Mouse (Mus musculus): ENCODE data around the gene Pon1. TPM values are rescaled to one million over a fixed set of nuclear protein-coding genes. Genes with fewer than 3 reads are reported as not detected.

The Pon1 gene
- polyA plus RNA-seq, 1 experiment from 2014 or later = 0.75 TPM

DNA sequence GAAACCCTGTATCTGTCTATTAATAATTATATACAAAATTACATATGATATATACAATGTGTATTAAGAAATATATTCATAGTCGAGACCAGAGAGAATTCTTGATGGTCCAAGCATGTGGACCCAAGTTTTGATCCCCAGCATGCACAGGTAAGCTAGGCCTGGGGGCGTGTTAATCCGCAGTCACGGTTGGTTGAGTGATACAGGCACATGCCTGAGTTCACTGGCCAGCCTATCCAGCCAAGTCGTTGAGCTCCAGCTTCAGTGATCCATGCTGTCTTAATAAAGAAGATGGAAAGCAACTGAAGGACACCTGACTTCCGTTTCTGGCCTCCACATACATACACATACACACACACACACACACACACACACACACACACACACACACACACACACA, 57.7 kb downstream of the Pon1 start:
- DNase-seq (ENCODE audit: low spot score) (no peak), ATAC-seq (replicated peaks; ENCODE audit: low FRiP score) (no peak)
- Histone ChIP-seq H3K9ac (ENCODE audit: low read depth, low read length) (no peak overlapping the region), H3K27ac (ENCODE audit: low read depth, low read length) (no peak overlapping the region), H3K4me2 (no peak overlapping the region), H3K4me3 (ENCODE audit: low read depth, low read length) (no peak overlapping the region), H3K27me3 (replicated peaks; ENCODE audit: control insufficient read depth, insufficient read depth, low read length) (no peaks in the 10 kb centered on the region), H3K4me1 (replicated peaks; ENCODE audit: control insufficient read depth, insufficient read depth, low read length) (no peaks in the 10 kb centered on the region), H3K36me3 (ENCODE audit: control insufficient read depth, insufficient read depth, low read length) (no peaks in the 10 kb centered on the region), H3K9me3 (ENCODE audit: control insufficient read depth, low read length) (no peaks in the 10 kb centered on the region)
- WGBS = 87% methylated on average over 6 of the region's 6 CpGs

DNA sequence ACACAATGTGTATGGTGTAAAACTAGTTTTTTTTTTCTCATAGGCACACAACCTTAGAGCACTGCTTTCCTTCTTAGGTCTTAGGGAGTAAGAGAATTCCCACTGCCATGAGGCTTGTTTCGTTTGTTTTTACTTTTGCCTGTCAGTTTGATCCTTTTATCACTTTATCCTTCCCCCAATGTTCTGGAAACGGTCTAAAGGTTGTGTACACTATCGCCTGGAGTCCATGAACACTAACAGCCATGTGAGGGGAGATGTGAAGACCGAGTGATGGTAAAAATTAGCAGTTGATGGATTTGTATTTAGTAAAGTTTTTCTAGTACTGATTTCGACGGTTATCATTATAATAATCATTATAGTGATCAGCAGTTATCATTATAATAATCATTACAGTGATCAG, 58.8 kb downstream of the Pon1 start:
- no peak overlapping the region for H3K9ac ChIP-seq (ENCODE audit: low read depth, low read length)
- H3K9me3 ChIP-seq (ENCODE audit: control insufficient read depth, low read length) = no peaks in the 10 kb centered on the region
- no peak overlapping the region for H3K27ac ChIP-seq (ENCODE audit: low read depth, low read length)
- H3K4me1 ChIP-seq (replicated peaks; ENCODE audit: control insufficient read depth, insufficient read depth, low read length) = no peaks in the 10 kb centered on the region
- ATAC-seq (replicated peaks; ENCODE audit: low FRiP score) (no peak), DNase-seq (ENCODE audit: low spot score) (no peak)
- H3K36me3 ChIP-seq (ENCODE audit: control insufficient read depth, insufficient read depth, low read length) = no peaks in the 10 kb centered on the region
- H3K27me3 ChIP-seq (replicated peaks; ENCODE audit: control insufficient read depth, insufficient read depth, low read length) = no peaks in the 10 kb centered on the region
- no peak overlapping the region for H3K4me2 ChIP-seq
- no peak overlapping the region for H3K4me3 ChIP-seq (ENCODE audit: low read depth, low read length)
- WGBS = 69% methylated on average over 6 of the region's 6 CpGs

DNA sequence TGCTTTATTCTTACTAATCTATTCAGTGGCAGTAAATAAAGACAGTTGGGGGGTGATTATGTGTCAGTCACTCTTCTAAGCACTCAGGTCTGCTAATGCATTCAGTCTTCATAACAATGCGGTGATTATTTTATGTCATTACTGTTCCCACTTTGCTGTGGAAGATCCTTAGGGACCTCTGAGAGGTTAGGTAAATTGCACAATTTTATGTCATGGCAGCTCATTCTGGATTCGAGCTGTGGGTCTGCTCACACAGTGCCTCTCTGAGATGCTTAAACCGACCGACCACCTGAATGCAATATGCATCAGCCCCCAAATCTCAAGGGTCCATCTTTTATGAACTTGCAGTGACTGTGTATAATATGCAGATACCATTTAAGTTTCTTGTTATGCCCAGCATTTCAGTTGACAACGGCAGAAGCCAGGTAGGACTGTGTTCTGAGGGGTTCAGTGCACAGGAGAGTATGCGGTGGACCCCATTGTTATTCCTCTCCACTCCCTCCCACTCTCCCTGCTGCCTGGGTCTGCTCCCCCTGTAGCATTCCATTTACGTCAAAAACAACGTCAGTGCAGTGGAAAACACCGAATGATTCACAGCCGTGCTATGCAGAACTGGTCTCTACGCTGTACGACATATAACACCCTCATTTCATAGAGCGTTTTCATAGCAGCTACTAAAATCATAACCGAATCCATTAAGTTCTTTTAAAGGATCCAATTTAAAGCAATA, 64.2 kb downstream of the Pon1 start:
- Histone ChIP-seq H3K9me3 (ENCODE audit: control insufficient read depth, low read length) (no peaks in the 10 kb centered on the region), H3K36me3 (ENCODE audit: control insufficient read depth, insufficient read depth, low read length) (no peaks in the 10 kb centered on the region), H3K27ac (ENCODE audit: low read depth, low read length) (no peak overlapping the region), H3K4me3 (ENCODE audit: low read depth, low read length) (no peak overlapping the region), H3K27me3 (replicated peaks; ENCODE audit: control insufficient read depth, insufficient read depth, low read length) (no peaks in the 10 kb centered on the region), H3K4me2 (no peak overlapping the region), H3K9ac (ENCODE audit: low read depth, low read length) (no peak overlapping the region), H3K4me1 (replicated peaks; ENCODE audit: control insufficient read depth, insufficient read depth, low read length) (no peaks in the 10 kb centered on the region)
- ATAC-seq (replicated peaks; ENCODE audit: low FRiP score) (no peak), DNase-seq (ENCODE audit: low spot score) (no peak)
- 89% methylated on average over 14 of the region's 14 CpGs for WGBS

DNA sequence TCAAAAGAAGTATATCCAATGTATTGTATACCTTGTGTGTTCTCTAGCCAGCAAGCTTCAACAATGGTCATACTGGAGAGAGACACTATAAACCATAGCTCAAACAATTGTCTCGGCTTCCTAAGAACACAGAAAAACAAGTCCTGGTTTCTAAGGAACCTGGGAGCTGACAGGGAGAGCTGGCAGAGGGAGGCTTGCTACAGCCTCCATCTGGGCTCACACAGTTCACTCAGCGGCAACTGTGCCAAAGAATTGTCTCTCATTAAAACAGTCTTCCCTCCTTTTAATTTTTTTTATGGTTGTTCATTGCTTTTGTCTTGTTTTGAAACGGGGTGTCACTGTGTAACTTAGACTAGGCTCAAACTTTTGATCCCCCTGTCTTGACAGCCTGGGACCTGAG, 73.5 kb downstream of the Pon1 start:
- DNase-seq (ENCODE audit: low spot score) = no peak
- no peak overlapping the region for H3K4me3 ChIP-seq (ENCODE audit: low read depth, low read length)
- H3K9ac ChIP-seq (ENCODE audit: low read depth, low read length) = no peak overlapping the region
- no peak overlapping the region for H3K4me2 ChIP-seq
- H3K27me3 ChIP-seq (replicated peaks; ENCODE audit: control insufficient read depth, insufficient read depth, low read length) = no peaks in the 10 kb centered on the region
- 78% methylated on average over 3 of the region's 3 CpGs for WGBS
- peaks cover 2% of the 10 kb centered on the region; the same call in 1 of the 2 replicates for H3K36me3 ChIP-seq (ENCODE audit: control insufficient read depth, insufficient read depth, low read length)
- no peaks in the 10 kb centered on the region for H3K9me3 ChIP-seq (ENCODE audit: control insufficient read depth, low read length)
- H3K4me1 ChIP-seq (replicated peaks; ENCODE audit: control insufficient read depth, insufficient read depth, low read length) = no peaks in the 10 kb centered on the region
- H3K27ac ChIP-seq (ENCODE audit: low read depth, low read length) = no peak overlapping the region
- no peak for ATAC-seq (replicated peaks; ENCODE audit: low FRiP score)

DNA sequence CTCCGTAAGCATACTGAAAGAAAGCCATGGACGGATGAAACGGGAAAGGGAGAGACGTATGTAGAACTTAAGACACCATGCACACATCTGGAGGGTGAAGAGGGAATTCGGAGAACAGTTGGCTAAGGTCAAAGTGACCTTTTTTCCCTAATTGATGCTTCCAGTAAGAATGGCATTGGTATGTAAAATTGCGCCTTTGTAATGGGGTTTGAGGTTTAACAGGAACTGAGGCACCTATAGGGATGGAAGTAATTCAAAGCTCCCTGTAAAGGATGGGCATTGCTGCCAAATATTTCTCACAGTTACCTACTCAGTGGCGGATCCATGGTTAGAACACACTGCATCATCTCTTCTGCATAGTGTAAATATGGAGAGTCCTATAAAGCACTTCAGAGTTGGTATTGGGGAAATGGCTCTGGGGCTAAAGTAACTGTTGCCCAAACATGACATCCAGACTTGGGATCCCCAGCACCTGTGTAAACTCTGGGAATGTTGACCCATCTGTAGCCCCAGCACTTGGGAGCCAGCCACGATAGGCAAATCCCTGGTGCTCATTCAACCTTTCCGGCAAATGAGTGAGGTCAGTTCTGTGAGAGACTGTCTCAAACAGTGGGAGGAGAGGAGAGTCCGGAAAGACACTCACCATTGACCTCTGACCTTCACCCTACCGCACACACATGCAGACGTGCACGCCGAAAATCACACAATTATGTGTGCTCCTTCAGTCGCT, 74.4 kb downstream of the Pon1 start:
- H3K9ac ChIP-seq (ENCODE audit: low read depth, low read length) = no peak overlapping the region

More for the DNA sequence above, 74.4 kb downstream of the Pon1 start:
- 84% methylated on average over 15 of the region's 15 CpGs for WGBS
- H3K4me2 ChIP-seq = no peak overlapping the region
- H3K4me3 ChIP-seq (ENCODE audit: low read depth, low read length) = no peak overlapping the region
- no peak overlapping the region for H3K27ac ChIP-seq (ENCODE audit: low read depth, low read length)
- H3K27me3 ChIP-seq (replicated peaks; ENCODE audit: control insufficient read depth, insufficient read depth, low read length) = no peaks in the 10 kb centered on the region
- no peaks in the 10 kb centered on the region for H3K9me3 ChIP-seq (ENCODE audit: control insufficient read depth, low read length)
- peaks cover 2% of the 10 kb centered on the region; the same call in 1 of the 2 replicates for H3K36me3 ChIP-seq (ENCODE audit: control insufficient read depth, insufficient read depth, low read length)
- H3K4me1 ChIP-seq (replicated peaks; ENCODE audit: control insufficient read depth, insufficient read depth, low read length) = no peaks in the 10 kb centered on the region
- DNase-seq (ENCODE audit: low spot score) = no peak
- no peak; the same call in 1 of the 2 replicates for ATAC-seq (replicated peaks; ENCODE audit: low FRiP score)

Other genes starting within 250 kb of the Pon1 start
- gene Pon3, start 62.3 kb upstream of the Pon1 start, polyA plus RNA-seq (2014; fragmentation: Nextera tagmentation; extraction: Ambion mirVana) = 17.8 and 18.5 TPM in 2 replicates
- gene Pon2, start 104.5 kb upstream of the Pon1 start, polyA plus RNA-seq (2014; fragmentation: Nextera tagmentation; extraction: Ambion mirVana) = 60.1 and 61.2 TPM in 2 replicates
- gene Asb4, start 189.4 kb upstream of the Pon1 start, polyA plus RNA-seq (2014; fragmentation: Nextera tagmentation; extraction: Ambion mirVana) = 100 and 109 TPM in 2 replicates